Mouse (Mus musculus) CH12.LX (cell line): ENCODE data around the gene Cox19. TPM values are rescaled to one million over a fixed set of nuclear protein-coding genes. Genes with fewer than 3 reads are reported as not detected.

Experiments
- DNase-seq: peaks from one replicate; pipeline ENCODE4 v3.0.0-alpha.2; 2013; ENCODE audit errors: extremely low read depth
- H3K27ac ChIP-seq: 2 replicates; pipeline ENCODE4 v1.5.1; 2012; ENCODE audit warnings: low read depth, mild to moderate bottlenecking, control low read depth, moderate library complexity; ENCODE audit not compliant: insufficient read depth
- H3K27me3 ChIP-seq: replicated peaks from 2 replicates; pipeline ENCODE3; 2012; ENCODE audit warnings: inconsistent platforms
- H3K36me3 ChIP-seq, 2 experiments: replicated peaks in 1 of 2; 2 replicates each; pipeline versions ENCODE3 to v1.6.1; 2012; ENCODE audit warnings: inconsistent platforms in 1 of 2, low read length in 1 of 2, mild to moderate bottlenecking in 1 of 2, mixed read lengths in 1 of 2, moderate library complexity in 1 of 2; ENCODE audit not compliant: control insufficient read depth in 1 of 2, insufficient read depth in 1 of 2
- H3K4me1 ChIP-seq, 2 experiments: 2 replicates each; pipeline ENCODE4 v1.6.1; 2012; ENCODE audit warnings: inconsistent platforms in 1 of 2, moderate library complexity in 1 of 2; ENCODE audit not compliant: insufficient read depth in 2 of 2, control insufficient read depth in 1 of 2
- H3K4me2 ChIP-seq: 2 replicates; pipeline ENCODE4 v1.6.1; 2012; ENCODE audit warnings: low read depth, mild to moderate bottlenecking, control low read depth; ENCODE audit not compliant: poor library complexity, insufficient read depth, severe bottlenecking
- H3K4me3 ChIP-seq, 3 experiments: fragments of 150-350 bp in 1 of 3; sonication (generic) in 1 of 3; replicated peaks in 1 of 3; 2 replicates each; pipeline versions ENCODE3 to v1.5.1; 2011 to 2012; ENCODE audit warnings: low read depth in 2 of 3, low read length in 2 of 3, mild to moderate bottlenecking in 2 of 3, moderate library complexity in 2 of 3, control low read depth in 1 of 3, improper control_type of control experiment in 1 of 3, inconsistent platforms in 1 of 3, mixed read lengths in 1 of 3; ENCODE audit not compliant: poor library complexity in 1 of 3
- H3K79me2 ChIP-seq: replicated peaks from 2 replicates; pipeline ENCODE4 v1.6.1; 2012; ENCODE audit warnings: mild to moderate bottlenecking, moderate library complexity; ENCODE audit not compliant: control insufficient read depth, poor library complexity, insufficient read depth, severe bottlenecking; ENCODE audit errors: extremely low read depth
- H3K9ac ChIP-seq: 2 replicates; pipeline ENCODE4 v1.6.1; 2012; ENCODE audit warnings: low read depth, mild to moderate bottlenecking, control low read depth, moderate library complexity; ENCODE audit not compliant: insufficient read depth
- H3K9me3 ChIP-seq: replicated peaks from 2 replicates; pipeline ENCODE3; 2012; ENCODE audit warnings: low read length, inconsistent platforms, mixed read lengths
- CTCF ChIP-seq, 2 experiments: IDR thresholded peaks in 1 of 2; conservative IDR thresholded peaks in 1 of 2; 2 replicates each; pipeline ENCODE4 v1.5.1; 2011 to 2012; ENCODE audit warnings: low read depth in 2 of 2, low read length in 2 of 2, improper control_type of control experiment in 1 of 2, inconsistent platforms in 1 of 2, mild to moderate bottlenecking in 1 of 2, moderate library complexity in 1 of 2
- E2F4 ChIP-seq: IDR thresholded peaks from 2 replicates; pipeline ENCODE4 v1.6.1; 2011; ENCODE audit warnings: low read depth, low read length, improper control_type of control experiment; ENCODE audit not compliant: insufficient replicate concordance
- ELF1 ChIP-seq: IDR thresholded peaks from 2 replicates; pipeline ENCODE4 v1.6.1; 2014; ENCODE audit warnings: low read depth, mild to moderate bottlenecking, inconsistent platforms, low read length, improper control_type of control experiment
- ETS1 ChIP-seq: conservative IDR thresholded peaks from 2 replicates; pipeline ENCODE4 v1.6.1; 2012; ENCODE audit warnings: low read depth, mild to moderate bottlenecking, inconsistent platforms, low read length, improper control_type of control experiment, moderate library complexity
- GABPA ChIP-seq: IDR thresholded peaks from 2 replicates; pipeline ENCODE4 v1.6.1; 2012; ENCODE audit warnings: low read depth, low read length, improper control_type of control experiment, inconsistent platforms; ENCODE audit not compliant: insufficient replicate concordance
- IRF4 ChIP-seq: IDR thresholded peaks from 2 replicates; pipeline ENCODE4 v1.6.1; 2014; ENCODE audit warnings: low read depth, mild to moderate bottlenecking, inconsistent platforms, low read length, improper control_type of control experiment
- JUN ChIP-seq: IDR thresholded peaks from 2 replicates; pipeline ENCODE4 v1.6.1; 2011; ENCODE audit warnings: low read depth, mild to moderate bottlenecking, low read length, improper control_type of control experiment, moderate library complexity; ENCODE audit not compliant: insufficient read depth
- JUND ChIP-seq: conservative IDR thresholded peaks from 2 replicates; pipeline ENCODE4 v1.6.1; 2011; ENCODE audit warnings: low read depth, low read length, improper control_type of control experiment
- KAT2A ChIP-seq: IDR thresholded peaks from 2 replicates; pipeline ENCODE4 v1.6.1; 2012; ENCODE audit warnings: low read length, improper control_type of control experiment, inconsistent platforms; ENCODE audit not compliant: insufficient replicate concordance
- MAX ChIP-seq: IDR thresholded peaks from 2 replicates; pipeline ENCODE4 v1.6.1; 2011; ENCODE audit warnings: low read length, improper control_type of control experiment
- MEF2A ChIP-seq: IDR thresholded peaks from 2 replicates; pipeline ENCODE4 v1.6.1; 2014; ENCODE audit warnings: low read depth, mild to moderate bottlenecking, inconsistent platforms, low read length, improper control_type of control experiment, borderline replicate concordance
- PAX5 ChIP-seq: IDR thresholded peaks from 2 replicates; pipeline ENCODE4 v1.6.1; 2012; ENCODE audit warnings: low read length, inconsistent platforms, mixed read lengths
- POLR2A ChIP-seq: IDR thresholded peaks from 2 replicates; pipeline ENCODE4 v1.6.1; 2011; ENCODE audit warnings: low read depth, mild to moderate bottlenecking, improper control_type of control experiment, low read length
- POLR2AphosphoS2 ChIP-seq: IDR thresholded peaks from 2 replicates; pipeline ENCODE4 v1.6.1; 2011; ENCODE audit warnings: low read depth, low read length, improper control_type of control experiment
- TBP ChIP-seq: conservative IDR thresholded peaks from 2 replicates; pipeline ENCODE4 v1.6.1; 2011; ENCODE audit warnings: low read depth, low read length, improper control_type of control experiment
- TCF12 ChIP-seq: IDR thresholded peaks from 2 replicates; pipeline ENCODE4 v1.6.1; 2014; ENCODE audit warnings: low read depth, mild to moderate bottlenecking, inconsistent platforms, low read length, improper control_type of control experiment
- UBTF ChIP-seq: IDR thresholded peaks from 2 replicates; pipeline ENCODE4 v1.6.1; 2012; ENCODE audit warnings: low read depth, mild to moderate bottlenecking, inconsistent platforms, low read length, improper control_type of control experiment, moderate library complexity
- USF2 ChIP-seq: conservative IDR thresholded peaks from 2 replicates; pipeline ENCODE4 v1.6.1; 2011; ENCODE audit warnings: low read depth, low read length, improper control_type of control experiment
- ZMIZ1 ChIP-seq: IDR thresholded peaks from 2 replicates; pipeline ENCODE4 v1.6.1; 2012; ENCODE audit warnings: low read depth, mild to moderate bottlenecking, inconsistent platforms, low read length, improper control_type of control experiment
- dilution Hi-C: fragments of 300-500 bp; cut with MboI; formaldehyde crosslinking; loops from 2 replicates; pipeline ENCODE4 v1.14.3; 2020; ENCODE audit warnings: low sequenced_read_pairs; ENCODE audit not compliant: extremely low pct_unique_long_range_greater_than_20kb, extremely low pct_ligation_motif_present
- in situ Hi-C: fragments of 300-500 bp; cut with MboI; formaldehyde crosslinking; loops from 3 replicates; pipeline ENCODE4 v1.14.3; 2019; ENCODE audit warnings: low sequenced_read_pairs, low pct_ligation_motif_present, low pct_unique_long_range_greater_than_20kb, mixed read lengths
- polyA plus RNA-seq: library from polyadenylated mRNA; unstranded; fragments of >175 nt; gene quantifications from 2 replicates; pipeline ENCODE4 v1.2.1, GENCODE M21; 2012; ENCODE audit warnings: low read depth; ENCODE audit not compliant: insufficient read length
- total RNA-seq, 2 experiments: library from RNA; depleted of rRNA; stranded (reverse); fragments of 300-350 nt in 1 of 2; fragments of >200 nt in 1 of 2; gene quantifications; 2 replicates each; pipeline ENCODE4 v1.2.3; 2012 to 2014

Gene Cox19
- total and polyA plus RNA-seq, 3 experiments = 30.1 to 70.1 (median 32.1) TPM

- no peak overlapping the region for H3K27ac ChIP-seq
- dilution Hi-C loops = no loop called here
- H3K36me3 ChIP-seq = no peaks in the 10 kb centered on the region
- TF ChIP-seq TBP = no peak
- no peak for TF ChIP-seq POLR2AphosphoS2
- no peak for TF ChIP-seq ZMIZ1
- no peak for TF ChIP-seq USF2
- no peak for TF ChIP-seq JUND
- TF ChIP-seq E2F4 = no peak
- no peak for TF ChIP-seq UBTF
- TF ChIP-seq TCF12 = no peak
- no peak for TF ChIP-seq ETS1
- no peak for TF ChIP-seq PAX5
- TF ChIP-seq KAT2A = no peak
- no peak for TF ChIP-seq MEF2A
- no peak for TF ChIP-seq GABPA
- TF ChIP-seq IRF4 = no peak
- no peak for TF ChIP-seq JUN
- no peak for TF ChIP-seq CTCF (conservative IDR thresholded peaks at IDR 0.05 in 1 of 2, IDR thresholded peaks at IDR 0.05 in 1 of 2; ENCODE audit: low read depth in 2 of 2, low read length in 2 of 2)
- TF ChIP-seq ELF1 = no peak
- no peak for TF ChIP-seq POLR2A
- in situ Hi-C loops = loop anchor here (25.0 kb wide), 1 partner anchor 113 kb away; the partner anchor contains the start of gene 3110082I17Rik
- H3K4me3 ChIP-seq = no peak overlapping the region
- peaks cover 12% of the 10 kb centered on the region for H3K27me3 ChIP-seq
- H3K4me1 ChIP-seq = peaks cover 18 to 32% of the 10 kb centered on the region in 2 experiments
- H3K9me3 ChIP-seq = no peaks in the 10 kb centered on the region
- no peak overlapping the region for H3K9ac ChIP-seq
- H3K4me2 ChIP-seq = no peak overlapping the region
- no peaks in the 10 kb centered on the region for H3K79me2 ChIP-seq
- DNase-seq = no peak
Observed at GRCm38 (mm10) chr5:139349713-139350112, 1.5 kb downstream of the Cox19 start.

DNA sequence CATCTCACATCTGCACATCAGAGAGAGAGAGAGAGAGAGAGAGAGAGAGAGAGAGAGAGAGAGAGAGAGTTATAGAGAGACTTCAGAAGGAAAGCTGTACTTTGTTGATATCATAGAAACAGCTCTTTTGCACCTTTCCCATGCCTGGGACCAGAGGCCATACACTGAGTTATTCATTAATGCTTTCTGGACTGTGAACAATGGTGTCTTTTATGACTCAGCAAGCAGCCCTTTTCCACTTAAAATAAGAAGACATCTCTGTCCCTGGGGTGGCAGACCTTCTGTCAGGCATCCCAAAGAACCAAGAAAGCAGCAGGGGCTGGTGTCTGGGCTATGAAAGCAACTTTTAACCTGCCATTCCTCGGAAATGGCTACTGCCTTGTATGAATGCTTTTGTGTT, 4.0 kb downstream of the Cox19 start:
- no peak for DNase-seq
- in situ Hi-C loops (no loop called here), dilution Hi-C loops (no loop called here)
- peaks cover 11% of the 10 kb centered on the region for H3K79me2 ChIP-seq
- no peak overlapping the region for H3K4me2 ChIP-seq
- no peak overlapping the region for H3K27ac ChIP-seq
- no peak overlapping the region for H3K9ac ChIP-seq
- peaks cover 12% of the 10 kb centered on the region for H3K27me3 ChIP-seq
- no peak overlapping the region for H3K4me3 ChIP-seq
- H3K36me3 ChIP-seq = peaks cover 2 to 8% of the 10 kb centered on the region in 2 experiments
- no peaks in the 10 kb centered on the region for H3K9me3 ChIP-seq
- peaks cover 18 to 32% of the 10 kb centered on the region in 2 experiments for H3K4me1 ChIP-seq
- TF ChIP-seq MAX = no peak
